Mouse (Mus musculus): Measurements from ENCODE around the gene Chst5. TPM values are rescaled to one million over a fixed set of nuclear protein-coding genes. Genes with fewer than 3 reads are reported as not detected.

The Chst5 gene
- polyA plus RNA-seq (2012; rRNA removed): 0.06 TPM in 1 of 2 replicates, not detected in the other

- no peak for DNase-seq
- no peaks in the 10 kb centered on the region for H3K36me3 ChIP-seq (ENCODE audit: control insufficient read depth, insufficient read depth, low read length)
- TF ChIP-seq POLR2A (IDR thresholded peaks at IDR 0.05; ENCODE audit: low read depth, low read length) (no peak), CTCF (conservative IDR thresholded peaks at IDR 0.05; ENCODE audit: insufficient read depth, insufficient read length, low read depth, low read length) (no peak)
- 7% methylated on average over 47 of the region's 47 CpGs for WGBS
- no peak within 1 kb of the TSS for H3K4me3 ChIP-seq (ENCODE audit: insufficient read depth, low read depth, low read length)
- H3K27ac ChIP-seq (ENCODE audit: insufficient read depth, low read depth, low read length): no peak within 1 kb of the TSS
- H3K4me1 ChIP-seq (ENCODE audit: control insufficient read depth, insufficient read depth, low read length): no peaks in the 10 kb centered on the region
- no peaks in the 10 kb centered on the region; the same call in none of the 2 replicates for H3K27me3 ChIP-seq (replicated peaks; ENCODE audit: control insufficient read depth, insufficient read depth, low read length)
Measured at GRCm38 (mm10) chr8:111909621-111910450, at the start of gene Chst5. Gene Chst5 (minus strand): TSS chr8:111910447.

- H3K4me1 ChIP-seq (ENCODE audit: control insufficient read depth, insufficient read depth, low read length): no peaks in the 10 kb centered on the region
- DNase-seq: no peak
Measured at GRCm38 (mm10) chr8:111957231-111957630, 47.0 kb upstream of the Chst5 start.

GRCm38 (mm10) chr8:111955879-111956278 lies 45.6 kb upstream of the Chst5 start:
- WGBS: 88% methylated on average over 5 of the region's 5 CpGs
- Histone ChIP-seq H3K36me3 (ENCODE audit: control insufficient read depth, insufficient read depth, low read length) (no peaks in the 10 kb centered on the region; the same call in 1 of the 2 replicates), H3K4me1 (ENCODE audit: control insufficient read depth, insufficient read depth, low read length) (no peaks in the 10 kb centered on the region), H3K4me3 (ENCODE audit: insufficient read depth, low read depth, low read length) (no peak overlapping the region), H3K27ac (ENCODE audit: insufficient read depth, low read depth, low read length) (no peak overlapping the region), H3K27me3 (replicated peaks; ENCODE audit: control insufficient read depth, insufficient read depth, low read length) (no peaks in the 10 kb centered on the region)
- DNase-seq: no peak
- TF ChIP-seq POLR2A (IDR thresholded peaks at IDR 0.05; ENCODE audit: low read depth, low read length) (no peak), CTCF (conservative IDR thresholded peaks at IDR 0.05; ENCODE audit: insufficient read depth, insufficient read length, low read depth, low read length) (no peak)

More at GRCm38 (mm10) chr8:111957231-111957630, 47.0 kb upstream of the Chst5 start:
- H3K27ac ChIP-seq (ENCODE audit: insufficient read depth, low read depth, low read length): no peak overlapping the region
- 87% methylated on average over 2 of the region's 2 CpGs for WGBS
- no peak for TF ChIP-seq CTCF (conservative IDR thresholded peaks at IDR 0.05; ENCODE audit: insufficient read depth, insufficient read length, low read depth, low read length)
- no peak for TF ChIP-seq POLR2A (IDR thresholded peaks at IDR 0.05; ENCODE audit: low read depth, low read length)
- no peaks in the 10 kb centered on the region for H3K27me3 ChIP-seq (replicated peaks; ENCODE audit: control insufficient read depth, insufficient read depth, low read length)
- H3K4me3 ChIP-seq (ENCODE audit: insufficient read depth, low read depth, low read length): no peak overlapping the region
- no peaks in the 10 kb centered on the region; the same call in 1 of the 2 replicates for H3K36me3 ChIP-seq (ENCODE audit: control insufficient read depth, insufficient read depth, low read length)

- Histone ChIP-seq H3K36me3 (ENCODE audit: control insufficient read depth, insufficient read depth, low read length) (no peaks in the 10 kb centered on the region; the same call in 1 of the 2 replicates), H3K4me3 (ENCODE audit: insufficient read depth, low read depth, low read length) (no peak overlapping the region), H3K4me1 (ENCODE audit: control insufficient read depth, insufficient read depth, low read length) (no peaks in the 10 kb centered on the region), H3K27ac (ENCODE audit: insufficient read depth, low read depth, low read length) (no peak overlapping the region), H3K27me3 (replicated peaks; ENCODE audit: control insufficient read depth, insufficient read depth, low read length) (no peaks in the 10 kb centered on the region)
- TF ChIP-seq CTCF (conservative IDR thresholded peaks at IDR 0.05; ENCODE audit: insufficient read depth, insufficient read length, low read depth, low read length): no peak
- TF ChIP-seq POLR2A (IDR thresholded peaks at IDR 0.05; ENCODE audit: low read depth, low read length): no peak
- WGBS: 81% methylated on average over 4 of the region's 4 CpGs
- DNase-seq: no peak
Measured at GRCm38 (mm10) chr8:111954844-111955594, 44.8 kb upstream of the Chst5 start.

- Histone ChIP-seq H3K4me3 (ENCODE audit: insufficient read depth, low read depth, low read length) (no peak overlapping the region), H3K27me3 (replicated peaks; ENCODE audit: control insufficient read depth, insufficient read depth, low read length) (no peaks in the 10 kb centered on the region), H3K4me1 (ENCODE audit: control insufficient read depth, insufficient read depth, low read length) (no peaks in the 10 kb centered on the region), H3K36me3 (ENCODE audit: control insufficient read depth, insufficient read depth, low read length) (peaks cover 2% of the 10 kb centered on the region; the same call in 1 of the 2 replicates), H3K27ac (ENCODE audit: insufficient read depth, low read depth, low read length) (no peak overlapping the region)
- TF ChIP-seq POLR2A (IDR thresholded peaks at IDR 0.05; ENCODE audit: low read depth, low read length) (no peak), CTCF (conservative IDR thresholded peaks at IDR 0.05; ENCODE audit: insufficient read depth, insufficient read length, low read depth, low read length) (no peak)
- 93% methylated on average over 5 of the region's 5 CpGs for WGBS
- no peak for DNase-seq
Measured at GRCm38 (mm10) chr8:111951936-111952335, 41.7 kb upstream of the Chst5 start.

- Histone ChIP-seq H3K4me3 (ENCODE audit: insufficient read depth, low read depth, low read length) (no peak overlapping the region), H3K36me3 (ENCODE audit: control insufficient read depth, insufficient read depth, low read length) (peaks cover 2% of the 10 kb centered on the region; the same call in 1 of the 2 replicates)
- 91% methylated on average over 7 of the region's 7 CpGs for WGBS
Measured at GRCm38 (mm10) chr8:111951317-111951716, 41.1 kb upstream of the Chst5 start.

More at GRCm38 (mm10) chr8:111951317-111951716, 41.1 kb upstream of the Chst5 start:
- Histone ChIP-seq H3K4me1 (ENCODE audit: control insufficient read depth, insufficient read depth, low read length) (no peaks in the 10 kb centered on the region), H3K27me3 (replicated peaks; ENCODE audit: control insufficient read depth, insufficient read depth, low read length) (no peaks in the 10 kb centered on the region), H3K27ac (ENCODE audit: insufficient read depth, low read depth, low read length) (no peak overlapping the region)
- no peak for TF ChIP-seq CTCF (conservative IDR thresholded peaks at IDR 0.05; ENCODE audit: insufficient read depth, insufficient read length, low read depth, low read length)
- TF ChIP-seq POLR2A (IDR thresholded peaks at IDR 0.05; ENCODE audit: low read depth, low read length): no peak
- no peak for DNase-seq

Data from kidney, adult 2 months (tissue).